Mouse (Mus musculus) liver, adult 2 months (tissue): Measurements from ENCODE around the gene U2surp.

Experiments used
- CTCF ChIP-seq: fragments of 200-500 bp; IDR thresholded peaks from 2 replicates; pipeline ENCODE4 v1.5.1; 2011; ENCODE audit warnings: low read depth, low read length, control low read depth
- POLR2A ChIP-seq: fragments of 200-500 bp; IDR thresholded peaks from 2 replicates; pipeline ENCODE4 v1.6.1; 2011; ENCODE audit warnings: low read length, control low read depth; ENCODE audit not compliant: insufficient read depth; ENCODE audit errors: extremely low read depth

DNA sequence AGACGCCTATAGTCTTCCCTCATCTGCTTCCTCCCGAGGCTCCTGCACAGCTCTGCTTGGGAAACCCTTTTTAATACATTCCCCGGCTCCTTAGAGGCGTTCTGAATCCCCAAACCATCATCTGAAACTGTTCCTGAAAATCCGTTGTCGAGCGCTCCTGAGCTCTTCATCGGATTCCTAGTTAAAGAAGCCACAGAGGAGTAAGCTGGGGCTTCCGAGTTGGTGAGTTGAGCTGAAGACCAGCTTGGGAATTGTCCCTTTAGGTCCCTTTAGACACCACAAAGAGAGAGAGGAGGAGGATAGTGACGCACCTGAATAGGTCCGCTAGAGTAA, 46.9 kb upstream of the U2surp start:
- TF ChIP-seq CTCF (no peak), POLR2A (no peak)
